21 mouse cellular contexts compared by ENCODE assay signal in genomic region chr3:36790245-36790644, GRCm38 (mm10).
A peak's percentile ranks its signal among the peaks of the same experiment; 100 is the strongest.
DNase-seq lines count a peak whose midpoint lies in the region; ATAC-seq and TF ChIP-seq lines count a peak whose summit lies in the region.
"Had no signal": no experiment of that assay in that cellular context is flagged by ENCODE, and none has a peak within 500 bp of the region (broad histone marks: within the 10 kb centered on the region; RNA-seq: fewer than 3 reads in every experiment).

No protein-coding gene starts in this region.

- ATAC-seq in kidney, embryonic 16.5 days (ENCODE audit: low FRiP score, low TSS enrichment) = 0 out of 2 replicates have a peak, but pooled peaks have one; percentile 12
- no peak for ATAC-seq in megakaryocyte, adult 5-6 weeks (ENCODE audit: poor library complexity, severe bottlenecking)
- peak; percentile 63; the same call in 1 of the 2 replicates for ATAC-seq in liver, embryonic 15.5 days (ENCODE audit: insufficient read depth)
- ATAC-seq in hindbrain, postnatal 0 days = no peak
- ATAC-seq: activated CD4-positive, CD25-positive, alpha-beta regulatory T cell, adult 4 months; forebrain, embryonic 13.5 days; forebrain, postnatal 0 days; Patski had no signal

- H3K36me3 ChIP-seq in kidney, embryonic 16.5 days (ENCODE audit: insufficient read depth, low read length) = no peaks in the 10 kb centered on the region
- no peaks in the 10 kb centered on the region for H3K36me3 ChIP-seq in megakaryocyte, embryonic 14.5 days (replicated peaks; ENCODE audit: low read length)
- no peaks in the 10 kb centered on the region for H3K36me3 ChIP-seq in liver, embryonic 15.5 days (replicated peaks)
- no peaks in the 10 kb centered on the region for H3K36me3 ChIP-seq in hindbrain, postnatal 0 days (ENCODE audit: insufficient read depth, low read length)
- H3K36me3 ChIP-seq: embryonic facial prominence, embryonic 13.5 days; heart, embryonic 12.5 days; hindbrain, embryonic 10.5 days had no signal

- no peak overlapping the region for H3K4me2 ChIP-seq in kidney, embryonic 16.5 days (replicated peaks; ENCODE audit: low read depth, low read length)
- H3K4me2 ChIP-seq in liver, embryonic 15.5 days = no peak overlapping the region
- no peak overlapping the region for H3K4me2 ChIP-seq in hindbrain, postnatal 0 days (ENCODE audit: low read depth, low read length)
- H3K4me2 ChIP-seq: embryonic facial prominence, embryonic 13.5 days; forebrain, embryonic 13.5 days; heart, embryonic 12.5 days had no signal

- peaks cover 3% of the 10 kb centered on the region; the same call in 1 of the 2 replicates for H3K4me1 ChIP-seq in kidney, embryonic 16.5 days (ENCODE audit: insufficient read depth, low read length)
- peaks cover 58% of the 10 kb centered on the region for H3K4me1 ChIP-seq in megakaryocyte, embryonic 14.5 days
- peaks cover 6% of the 10 kb centered on the region; the same call in 1 of the 2 replicates for H3K4me1 ChIP-seq in liver, embryonic 15.5 days (replicated peaks)
- H3K4me1 ChIP-seq in hindbrain, postnatal 0 days (ENCODE audit: insufficient read depth, low read length) = no peaks in the 10 kb centered on the region
- H3K4me1 ChIP-seq: embryonic facial prominence, embryonic 13.5 days; forebrain, embryonic 13.5 days; heart, embryonic 12.5 days; hindbrain, embryonic 10.5 days had no signal

- DNase-seq in kidney, adult 9 months = no peak
- no peak for DNase-seq in hindbrain, postnatal 0 days (ENCODE audit: low spot score)
- no peak for DNase-seq in frontal cortex, adult 2 months (ENCODE audit: extremely low spot score in 1 of 2, low spot score in 1 of 2)
- DNase-seq: adrenal gland, adult 2 months; adrenal gland, postnatal 25 days; cerebellum, adult 18-20 months; cerebellum, adult 9-11 months; cerebellum, postnatal 36 days; forebrain, postnatal 0 days; gastrocnemius, adult 2 months; gastrocnemius, postnatal 25 days had no signal

- H3K27ac ChIP-seq in kidney, embryonic 16.5 days (ENCODE audit: low read length) = peak overlapping the region; percentile 54; the same call in 1 of the 2 replicates
- H3K27ac ChIP-seq in liver, embryonic 15.5 days (replicated peaks) = no peak overlapping the region
- H3K27ac ChIP-seq in hindbrain, postnatal 0 days = no peak overlapping the region
- H3K27ac ChIP-seq: embryonic facial prominence, embryonic 13.5 days; forebrain, embryonic 13.5 days; gastrocnemius, adult 2 months; hindbrain, embryonic 10.5 days had no signal

- no peak overlapping the region for H3K9ac ChIP-seq in kidney, embryonic 16.5 days (replicated peaks; ENCODE audit: low read length)
- H3K9ac ChIP-seq in liver, embryonic 15.5 days = no peak overlapping the region
- no peak overlapping the region for H3K9ac ChIP-seq in hindbrain, postnatal 0 days (replicated peaks; ENCODE audit: low read length)
- H3K9ac ChIP-seq: embryonic facial prominence, embryonic 13.5 days; forebrain, embryonic 13.5 days; forebrain, postnatal 0 days; heart, embryonic 12.5 days had no signal

- 43% methylated on average over 4 of the region's 4 CpGs for WGBS in kidney, embryonic 16.5 days
- WGBS in liver, embryonic 15.5 days (ENCODE audit: insufficient replicate concordance) = 29% methylated on average over 4 of the region's 4 CpGs
- 87% methylated on average over 4 of the region's 4 CpGs for WGBS in hindbrain, postnatal 0 days

- no peaks in the 10 kb centered on the region for H3K27me3 ChIP-seq in kidney, embryonic 16.5 days (ENCODE audit: insufficient read depth, low read length)
- no peaks in the 10 kb centered on the region for H3K27me3 ChIP-seq in megakaryocyte, embryonic 14.5 days (replicated peaks)
- H3K27me3 ChIP-seq in liver, embryonic 15.5 days = no peaks in the 10 kb centered on the region
- H3K27me3 ChIP-seq in hindbrain, postnatal 0 days (ENCODE audit: insufficient read depth, low read length) = no peaks in the 10 kb centered on the region
- H3K27me3 ChIP-seq: embryonic facial prominence, embryonic 13.5 days; forebrain, embryonic 13.5 days; heart, embryonic 12.5 days had no signal

- no peak for TF ChIP-seq CTCF in hindbrain, postnatal 0 days (IDR thresholded peaks at IDR 0.05; ENCODE audit: low read depth)

- no peak overlapping the region for H3K4me3 ChIP-seq in kidney, embryonic 16.5 days (ENCODE audit: low read length)
- H3K4me3 ChIP-seq in megakaryocyte, embryonic 14.5 days (replicated peaks) = peak overlapping the region; percentile 53
- H3K4me3 ChIP-seq in liver, embryonic 15.5 days (replicated peaks) = no peak overlapping the region
- no peak overlapping the region for H3K4me3 ChIP-seq in hindbrain, postnatal 0 days (ENCODE audit: low read length)
- H3K4me3 ChIP-seq: embryonic facial prominence, embryonic 13.5 days; forebrain, embryonic 13.5 days; gastrocnemius, adult 2 months; heart, embryonic 12.5 days; hindbrain, embryonic 10.5 days had no signal

- peaks cover 4% of the 10 kb centered on the region; the same call in 1 of the 2 replicates for H3K9me3 ChIP-seq in kidney, embryonic 16.5 days (ENCODE audit: low read length)
- H3K9me3 ChIP-seq in megakaryocyte, embryonic 14.5 days = peaks cover 4% of the 10 kb centered on the region
- no peaks in the 10 kb centered on the region for H3K9me3 ChIP-seq in liver, embryonic 15.5 days (replicated peaks)
- H3K9me3 ChIP-seq in hindbrain, postnatal 0 days (ENCODE audit: low read length) = no peaks in the 10 kb centered on the region
- H3K9me3 ChIP-seq: embryonic facial prominence, embryonic 13.5 days; forebrain, embryonic 13.5 days; heart, embryonic 12.5 days; hindbrain, embryonic 10.5 days had no signal

Comparison
In these comparisons a context has a peak if more than half of its experiments do, and no peak if none do; other contexts are left out.
1. ATAC-seq: peak in kidney, embryonic 16.5 days (single experiment) and liver, embryonic 15.5 days (single experiment); none in megakaryocyte, adult 5-6 weeks (single experiment) and hindbrain, postnatal 0 days (single experiment).